Mouse (Mus musculus): ENCODE measurements around the gene Prl7c1. TPM values are rescaled to one million over a fixed set of nuclear protein-coding genes. Genes with fewer than 3 reads are reported as not detected.

The Prl7c1 gene
- not detected in 2 replicates for polyA plus RNA-seq (2012; rRNA removed)

DNA sequence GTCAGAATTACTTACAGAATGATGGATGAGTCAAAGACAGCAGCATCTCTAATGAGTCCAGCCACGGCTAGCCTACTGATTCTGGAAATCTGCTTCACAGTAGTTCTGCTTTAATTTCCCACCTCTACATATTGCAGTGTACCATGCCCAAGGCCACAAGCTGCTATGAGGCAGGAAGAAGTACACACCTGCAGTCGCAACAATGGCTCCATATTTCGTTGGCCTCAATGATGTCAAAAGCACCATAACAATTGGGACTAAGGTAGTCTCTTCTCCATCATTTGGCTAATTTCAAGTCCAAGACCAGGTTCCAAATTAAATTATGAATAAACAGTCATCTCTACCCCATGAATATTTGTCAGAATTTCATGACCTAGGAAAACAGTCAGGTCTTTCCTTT is at the start of gene Prl7c1:
Prl7c1 (minus strand) TSS at position 101 of the 400 bp plus-strand sequence.

DNA sequence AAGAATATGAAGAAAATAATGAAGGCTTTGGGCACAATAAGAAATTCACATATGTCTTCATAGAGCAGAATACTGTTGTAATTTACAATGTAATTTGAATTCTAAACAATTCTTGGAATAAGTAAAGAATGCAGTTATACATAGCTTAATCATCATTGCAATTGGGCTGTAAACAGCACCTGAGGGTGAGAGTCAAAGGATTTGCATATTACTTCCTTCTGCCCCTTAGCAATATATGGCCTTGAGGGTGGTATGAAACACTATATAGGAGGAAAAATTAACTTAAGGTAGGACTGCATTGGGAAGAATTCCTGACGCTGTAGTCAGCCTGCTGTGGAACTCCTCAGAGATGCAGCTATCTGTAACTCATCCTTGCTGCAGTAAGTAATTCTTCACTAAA is 20.8 kb upstream of the Prl7c1 start, which contains the start of gene Prl2a1:
Prl2a1 (plus strand) TSS at position 301 of the 400 bp plus-strand sequence.

Other genes starting within 250 kb of the Prl7c1 start
- gene Prl8a9, start 216.2 kb downstream of the Prl7c1 start, polyA plus RNA-seq (2012; rRNA removed): 0.07 and 0.77 TPM in 2 replicates
- gene Prl8a1, start 198.6 kb downstream of the Prl7c1 start, polyA plus RNA-seq (2012; rRNA removed): not detected in 2 replicates
- 0.03 TPM in 1 of 2 replicates, not detected in the other for gene Prl7b1, start 170.2 kb downstream of the Prl7c1 start, polyA plus RNA-seq (2012; rRNA removed)
- not detected in 2 replicates for gene Prl7a1, start 138.3 kb downstream of the Prl7c1 start, polyA plus RNA-seq (2012; rRNA removed)
- 0.15 and 0.43 TPM in 2 replicates for gene Prl7a2, start 112.8 kb downstream of the Prl7c1 start, polyA plus RNA-seq (2012; rRNA removed)
- gene Prl7d1, start 64.1 kb downstream of the Prl7c1 start, polyA plus RNA-seq (2012; rRNA removed): 0.08 TPM in 1 of 2 replicates, not detected in the other
- 0.08 TPM in 1 of 2 replicates, not detected in the other for gene Prl2a1, start 20.9 kb upstream of the Prl7c1 start, polyA plus RNA-seq (2012; rRNA removed)
- not detected in 2 replicates for gene Prl2c1, start 68.5 kb upstream of the Prl7c1 start, polyA plus RNA-seq (2012; rRNA removed)
- 0.02 TPM in 1 of 2 replicates, not detected in the other for gene Prl4a1, start 235.4 kb upstream of the Prl7c1 start, polyA plus RNA-seq (2012; rRNA removed)

Data from liver, embryonic 14 days (tissue).